Mouse (Mus musculus) cortical plate, adult 2 months (tissue): ENCODE results near the gene Snapin.

ENCODE experiments used
- CTCF ChIP-seq: fragments of 200-500 bp; IDR thresholded peaks from 2 replicates; pipeline ENCODE4 v1.5.1; 2011; ENCODE audit warnings: mild to moderate bottlenecking, control low read depth, low read length; ENCODE audit not compliant: insufficient read depth; ENCODE audit errors: extremely low read depth
- POLR2A ChIP-seq: fragments of 200-500 bp; IDR thresholded peaks from 2 replicates; pipeline ENCODE4 v1.6.1; 2011; ENCODE audit warnings: mild to moderate bottlenecking, low read length, control low read depth; ENCODE audit not compliant: insufficient read depth; ENCODE audit errors: extremely low read depth

- peak; percentile 33; the same call in 1 of the 2 replicates for TF ChIP-seq CTCF
- no peak for TF ChIP-seq POLR2A
Measured at GRCm38 (mm10) chr3:90472213-90472612, 18.6 kb downstream of the Snapin start.
